Mouse (Mus musculus) hindbrain, postnatal 0 days (tissue): ENCODE results near the gene Csrp2. TPM values are rescaled to one million over a fixed set of nuclear protein-coding genes. Genes with fewer than 3 reads are reported as not detected.
A peak's percentile ranks its signal among the peaks of the same experiment; 100 is the strongest.

Source experiments
- ATAC-seq: fragments of 200-750 bp; cut with Nextera tagmentation; 2 replicates; pipeline ENCODE4 v1.8.0; 2017; ENCODE audit warnings: mild to moderate bottlenecking, moderate TSS enrichment, moderate library complexity
- DNase-seq: peaks from one replicate; pipeline ENCODE4 v3.0.0-alpha.2; 2015; ENCODE audit warnings: low spot score
- H3K27ac ChIP-seq: fragments of 300-500 bp; sonication (generic); 2 replicates; pipeline ENCODE4 v1.5.1; 2014; ENCODE audit warnings: mild to moderate bottlenecking
- H3K27me3 ChIP-seq: fragments of 300-500 bp; sonication (generic); 2 replicates; pipeline ENCODE4 v1.6.1; 2014; ENCODE audit warnings: low read length, mixed read lengths; ENCODE audit not compliant: insufficient read depth
- H3K36me3 ChIP-seq: fragments of 300-500 bp; sonication (generic); 2 replicates; pipeline ENCODE4 v1.6.1; 2014; ENCODE audit warnings: low read length, mixed read lengths; ENCODE audit not compliant: insufficient read depth
- H3K4me1 ChIP-seq: fragments of 300-500 bp; sonication (generic); 2 replicates; pipeline ENCODE4 v1.6.1; 2014; ENCODE audit warnings: antibody characterized with exemption, low read length, mixed read lengths; ENCODE audit not compliant: insufficient read depth
- H3K4me2 ChIP-seq: fragments of 300-500 bp; sonication (generic); 2 replicates; pipeline ENCODE4 v1.6.1; 2014; ENCODE audit warnings: low read depth, mild to moderate bottlenecking, low read length, moderate library complexity, mixed read lengths
- H3K4me3 ChIP-seq: fragments of 300-500 bp; sonication (generic); 2 replicates; pipeline ENCODE4 v1.5.1; 2014; ENCODE audit warnings: low read length
- H3K9ac ChIP-seq: fragments of 300-500 bp; sonication (generic); replicated peaks from 2 replicates; pipeline ENCODE4 v1.6.1; 2014; ENCODE audit warnings: mild to moderate bottlenecking, low read length, moderate library complexity, mixed read lengths
- H3K9me3 ChIP-seq: fragments of 300-500 bp; sonication (generic); 2 replicates; pipeline ENCODE4 v1.6.1; 2016; ENCODE audit warnings: low read length, mixed read lengths
- CTCF ChIP-seq: IDR thresholded peaks from 2 replicates; pipeline ENCODE4 v1.5.1; 2016; ENCODE audit warnings: antibody characterized with exemption, control low read depth, low read depth
- WGBS: fragments of 180-500 bp; shearing (Covaris S2); extraction: QIAGEN DNeasy Blood & Tissue Kit; methylation state at CpG from one replicate; pipeline ENCODE4 v1.1.7; 2014; 5-methylcytosine and 5-hydroxymethylcytosine counted together
- polyA plus RNA-seq: library from polyadenylated mRNA; unstranded; fragments of >200 nt; fragmentation: Nextera tagmentation; extraction: Ambion mirVana; gene quantifications from 2 replicates; pipeline ENCODE4 v1.2.1, GENCODE M21; 2015
- total RNA-seq: library from RNA; depleted of rRNA; stranded (reverse); fragments of >200 nt; gene quantifications from 2 replicates; pipeline ENCODE4 v1.2.3, GENCODE M21; 2014

Gene Csrp2
- total and polyA plus RNA-seq, 2 experiments from 2014 or later, result 76.3 to 99.6 TPM

GRCm38 (mm10) chr10:110959781-110960180 lies 40.2 kb downstream of the Csrp2 start:
- 92% methylated on average over 8 of the region's 8 CpGs for WGBS
- H3K36me3 ChIP-seq, result peaks cover 29% of the 10 kb centered on the region
- H3K4me1 ChIP-seq, result no peaks in the 10 kb centered on the region
- no peaks in the 10 kb centered on the region for H3K27me3 ChIP-seq
- DNase-seq, result no peak
- no peak for TF ChIP-seq CTCF
- H3K4me3 ChIP-seq, result no peak overlapping the region
- no peaks in the 10 kb centered on the region for H3K9me3 ChIP-seq
- no peak overlapping the region for H3K27ac ChIP-seq
- no peak for ATAC-seq
- H3K4me2 ChIP-seq, result no peak overlapping the region
- no peak overlapping the region for H3K9ac ChIP-seq

DNA sequence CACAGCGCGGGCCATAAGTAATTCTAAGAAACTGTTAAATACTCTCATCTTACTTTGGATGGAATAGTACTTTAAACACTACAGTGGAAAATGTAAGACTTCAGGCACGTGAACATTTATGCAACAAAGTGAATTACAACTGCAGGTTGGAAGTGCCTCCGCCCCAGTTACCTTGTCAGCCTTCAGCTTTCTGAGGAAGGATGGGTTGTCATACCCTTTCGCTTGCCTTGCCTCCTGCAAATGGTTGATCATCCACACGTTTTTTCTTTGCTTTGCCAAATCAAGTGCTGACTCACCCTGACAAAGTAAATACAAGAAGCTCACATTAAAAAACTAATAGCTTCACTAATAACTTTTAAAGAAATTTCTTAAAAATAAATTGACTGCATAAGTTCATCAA lies 41.3 kb downstream of the Csrp2 start:
- no peak overlapping the region for H3K4me3 ChIP-seq
- no peaks in the 10 kb centered on the region for H3K9me3 ChIP-seq
- WGBS, result 92% methylated on average over 6 of the region's 6 CpGs
- no peak overlapping the region for H3K4me2 ChIP-seq
- ATAC-seq (no peak), DNase-seq (no peak)
- no peaks in the 10 kb centered on the region for H3K4me1 ChIP-seq
- no peak overlapping the region for H3K9ac ChIP-seq
- H3K27ac ChIP-seq, result no peak overlapping the region
- no peaks in the 10 kb centered on the region for H3K27me3 ChIP-seq
- H3K36me3 ChIP-seq, result peaks cover 23% of the 10 kb centered on the region
- TF ChIP-seq CTCF, result no peak

GRCm38 (mm10) chr10:110962172-110962571 lies 42.6 kb downstream of the Csrp2 start:
- H3K36me3 ChIP-seq, result peaks cover 18% of the 10 kb centered on the region
- H3K27ac ChIP-seq, result no peak overlapping the region
- H3K4me2 ChIP-seq, result no peak overlapping the region
- DNase-seq (no peak), ATAC-seq (no peak)
- H3K27me3 ChIP-seq, result no peaks in the 10 kb centered on the region
- H3K9me3 ChIP-seq, result no peaks in the 10 kb centered on the region
- no peaks in the 10 kb centered on the region for H3K4me1 ChIP-seq
- TF ChIP-seq CTCF, result peak; percentile 36; the same call in 1 of the 2 replicates
- no peak overlapping the region for H3K9ac ChIP-seq
- WGBS, result 34% methylated on average over 1 of the region's 1 CpGs
- no peak overlapping the region for H3K4me3 ChIP-seq

DNA sequence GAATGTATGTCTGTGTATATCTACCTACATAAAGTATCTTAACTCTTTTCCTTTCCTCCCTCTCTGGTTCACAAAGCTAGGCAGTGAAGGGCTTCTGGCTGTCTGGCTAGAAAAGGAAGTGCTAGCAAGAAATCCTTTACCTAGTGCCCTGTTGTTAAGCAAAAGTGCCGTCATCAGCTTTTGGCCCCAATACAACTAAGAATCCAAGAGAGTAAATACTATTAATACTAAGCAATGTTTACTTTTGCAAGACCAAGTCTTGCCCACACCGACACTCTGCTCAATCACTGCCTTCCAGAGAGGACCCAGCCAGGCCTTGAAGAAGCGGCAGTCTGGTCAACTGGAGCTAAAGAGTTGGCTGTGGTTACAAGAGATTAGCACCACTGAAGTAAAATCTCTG lies 51.5 kb downstream of the Csrp2 start:
- no peak for TF ChIP-seq CTCF
- 87% methylated on average over 3 of the region's 3 CpGs for WGBS
- ATAC-seq, result no peak

GRCm38 (mm10) chr10:110971483-110971882 lies 51.9 kb downstream of the Csrp2 start:
- Histone ChIP-seq H3K27ac (no peak overlapping the region), H3K4me2 (no peak overlapping the region), H3K9ac (no peak overlapping the region), H3K4me3 (no peak overlapping the region), H3K9me3 (no peaks in the 10 kb centered on the region), H3K27me3 (no peaks in the 10 kb centered on the region), H3K4me1 (no peaks in the 10 kb centered on the region), H3K36me3 (peaks cover 12% of the 10 kb centered on the region)
- DNase-seq (no peak), ATAC-seq (no peak)
- 84% methylated on average over 6 of the region's 6 CpGs for WGBS
- TF ChIP-seq CTCF, result no peak

More for the DNA sequence above, 51.5 kb downstream of the Csrp2 start:
- Histone ChIP-seq H3K27me3 (no peaks in the 10 kb centered on the region), H3K36me3 (peaks cover 12% of the 10 kb centered on the region), H3K9me3 (no peaks in the 10 kb centered on the region), H3K27ac (no peak overlapping the region), H3K4me2 (no peak overlapping the region), H3K4me3 (no peak overlapping the region), H3K4me1 (no peaks in the 10 kb centered on the region), H3K9ac (no peak overlapping the region)
- no peak for DNase-seq

- Histone ChIP-seq H3K4me2 (no peak overlapping the region), H3K9ac (no peak overlapping the region), H3K4me3 (no peak overlapping the region), H3K27ac (no peak overlapping the region), H3K4me1 (no peaks in the 10 kb centered on the region), H3K9me3 (no peaks in the 10 kb centered on the region), H3K36me3 (peaks cover 12% of the 10 kb centered on the region), H3K27me3 (no peaks in the 10 kb centered on the region)
- DNase-seq (no peak), ATAC-seq (no peak)
- 82% methylated on average over 9 of the region's 9 CpGs for WGBS
- TF ChIP-seq CTCF, result no peak
These were observed 52.4 kb downstream of the Csrp2 start for GRCm38 (mm10) chr10:110971998-110972397.

DNA sequence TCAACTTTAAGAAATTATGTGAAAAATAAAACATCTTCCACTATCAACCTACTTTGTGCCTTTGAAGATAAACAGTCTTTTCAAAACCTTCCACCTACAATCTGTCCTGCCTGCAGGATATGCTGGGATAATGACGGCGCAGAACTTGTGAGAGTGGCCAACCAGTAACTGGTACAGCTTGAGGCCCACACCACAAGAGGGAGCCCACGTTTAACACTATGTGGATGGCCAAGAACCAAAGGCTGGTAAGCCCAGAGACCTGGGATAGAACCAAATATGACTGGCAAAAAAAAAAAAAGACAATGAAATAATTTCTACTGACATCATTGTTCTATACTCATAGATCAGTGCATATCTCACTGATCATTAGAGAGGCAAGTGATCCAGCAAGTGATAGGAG lies 54.9 kb downstream of the Csrp2 start:
- Histone ChIP-seq H3K27ac (no peak overlapping the region), H3K4me2 (no peak overlapping the region), H3K4me3 (no peak overlapping the region), H3K9me3 (no peaks in the 10 kb centered on the region), H3K4me1 (no peaks in the 10 kb centered on the region), H3K9ac (no peak overlapping the region), H3K36me3 (peaks cover 12% of the 10 kb centered on the region), H3K27me3 (no peaks in the 10 kb centered on the region)
- 45% methylated on average over 3 of the region's 3 CpGs for WGBS
- peak; percentile 77 for DNase-seq
- peak; percentile 61 for ATAC-seq
- peak; percentile 71 for TF ChIP-seq CTCF
